Mouse (Mus musculus): ENCODE results near the gene Tnfrsf1b. TPM values are rescaled to one million over a fixed set of nuclear protein-coding genes. Genes with fewer than 3 reads are reported as not detected.
"Not testable (repeated sequence)": the region's sequence is repeated elsewhere in the genome, so short reads cannot be mapped to it uniquely, and the experiment has no call there.

Gene Tnfrsf1b
- polyA plus RNA-seq, 1 experiment, result 3.9 TPM

- no peaks in the 10 kb centered on the region for H3K9me3 ChIP-seq (replicated peaks; ENCODE audit: control insufficient read depth, insufficient read depth, low read length, poor library complexity, severe bottlenecking)
- no peak overlapping the region for H3K9ac ChIP-seq (ENCODE audit: low read depth, poor library complexity, severe bottlenecking)
- H3K36me3 ChIP-seq (ENCODE audit: control insufficient read depth, insufficient read depth, low read length, poor library complexity, severe bottlenecking), result no peaks in the 10 kb centered on the region
- no peak overlapping the region for H3K4me3 ChIP-seq (ENCODE audit: low read depth, low read length)
- TF ChIP-seq POLR2A (IDR thresholded peaks at IDR 0.05; ENCODE audit: insufficient read depth, low read length), result no peak
- no peak for TF ChIP-seq CTCF (IDR thresholded peaks at IDR 0.05; ENCODE audit: low read depth, low read length)
- no peak for TF ChIP-seq EP300 (IDR thresholded peaks at IDR 0.05; ENCODE audit: insufficient read depth, low read depth, low read length)
- peaks cover 2% of the 10 kb centered on the region for H3K4me1 ChIP-seq (ENCODE audit: control insufficient read depth, insufficient read depth, low read length)
- no peak overlapping the region for H3K27ac ChIP-seq (ENCODE audit: insufficient read depth, low read length)
- no peaks in the 10 kb centered on the region for H3K27me3 ChIP-seq (ENCODE audit: control insufficient read depth, insufficient read depth, low read length, poor library complexity, severe bottlenecking)
Measured at GRCm38 (mm10) chr4:145192686-145193085, 54.0 kb downstream of the Tnfrsf1b start.

GRCm38 (mm10) chr4:145188561-145188960, 58.1 kb downstream of the Tnfrsf1b start:
- H3K9me3 ChIP-seq (replicated peaks; ENCODE audit: control insufficient read depth, insufficient read depth, low read length, poor library complexity, severe bottlenecking), result no peaks in the 10 kb centered on the region
- no peak for TF ChIP-seq POLR2A (IDR thresholded peaks at IDR 0.05; ENCODE audit: insufficient read depth, low read length)
- no peak for TF ChIP-seq CTCF (IDR thresholded peaks at IDR 0.05; ENCODE audit: low read depth, low read length)
- TF ChIP-seq EP300 (IDR thresholded peaks at IDR 0.05; ENCODE audit: insufficient read depth, low read depth, low read length), result no peak
- no peaks in the 10 kb centered on the region for H3K36me3 ChIP-seq (ENCODE audit: control insufficient read depth, insufficient read depth, low read length, poor library complexity, severe bottlenecking)
- no peaks in the 10 kb centered on the region for H3K4me1 ChIP-seq (ENCODE audit: control insufficient read depth, insufficient read depth, low read length)
- no peak overlapping the region for H3K9ac ChIP-seq (ENCODE audit: low read depth, poor library complexity, severe bottlenecking)
- H3K27ac ChIP-seq (ENCODE audit: insufficient read depth, low read length), result no peak overlapping the region
- no peaks in the 10 kb centered on the region for H3K27me3 ChIP-seq (ENCODE audit: control insufficient read depth, insufficient read depth, low read length, poor library complexity, severe bottlenecking)
- no peak overlapping the region for H3K4me3 ChIP-seq (ENCODE audit: low read depth, low read length)

GRCm38 (mm10) chr4:145187619-145188018, 59.1 kb downstream of the Tnfrsf1b start:
- Histone ChIP-seq H3K36me3 (ENCODE audit: control insufficient read depth, insufficient read depth, low read length, poor library complexity, severe bottlenecking) (no peaks in the 10 kb centered on the region), H3K4me3 (ENCODE audit: low read depth, low read length) (no peak overlapping the region), H3K4me1 (ENCODE audit: control insufficient read depth, insufficient read depth, low read length) (no peaks in the 10 kb centered on the region), H3K27me3 (ENCODE audit: control insufficient read depth, insufficient read depth, low read length, poor library complexity, severe bottlenecking) (no peaks in the 10 kb centered on the region), H3K9ac (ENCODE audit: low read depth, poor library complexity, severe bottlenecking) (no peak overlapping the region), H3K9me3 (replicated peaks; ENCODE audit: control insufficient read depth, insufficient read depth, low read length, poor library complexity, severe bottlenecking) (no peaks in the 10 kb centered on the region), H3K27ac (ENCODE audit: insufficient read depth, low read length) (no peak overlapping the region)
- no peak for TF ChIP-seq CTCF (IDR thresholded peaks at IDR 0.05; ENCODE audit: low read depth, low read length)
- no peak for TF ChIP-seq POLR2A (IDR thresholded peaks at IDR 0.05; ENCODE audit: insufficient read depth, low read length)
- no peak for TF ChIP-seq EP300 (IDR thresholded peaks at IDR 0.05; ENCODE audit: insufficient read depth, low read depth, low read length)

GRCm38 (mm10) chr4:145178918-145179549, 67.6 kb downstream of the Tnfrsf1b start:
- TF ChIP-seq POLR2A (IDR thresholded peaks at IDR 0.05; ENCODE audit: insufficient read depth, low read length) (no peak), EP300 (IDR thresholded peaks at IDR 0.05; ENCODE audit: insufficient read depth, low read depth, low read length) (no peak), CTCF (IDR thresholded peaks at IDR 0.05; ENCODE audit: low read depth, low read length) (no peak)

GRCm38 (mm10) chr4:145165542-145165941, 81.1 kb downstream of the Tnfrsf1b start:
- not testable (repeated sequence) for H3K4me3 ChIP-seq (ENCODE audit: low read depth, low read length); H3K27ac ChIP-seq (ENCODE audit: insufficient read depth, low read length); H3K9ac ChIP-seq (ENCODE audit: low read depth, poor library complexity, severe bottlenecking); H3K9me3 ChIP-seq (replicated peaks; ENCODE audit: control insufficient read depth, insufficient read depth, low read length, poor library complexity, severe bottlenecking); H3K27me3 ChIP-seq (ENCODE audit: control insufficient read depth, insufficient read depth, low read length, poor library complexity, severe bottlenecking); H3K4me1 ChIP-seq (ENCODE audit: control insufficient read depth, insufficient read depth, low read length)
- H3K36me3 ChIP-seq (ENCODE audit: control insufficient read depth, insufficient read depth, low read length, poor library complexity, severe bottlenecking), result peaks cover 22% of the 10 kb centered on the region

More at GRCm38 (mm10) chr4:145178918-145179549, 67.6 kb downstream of the Tnfrsf1b start:
- H3K27me3 ChIP-seq (ENCODE audit: control insufficient read depth, insufficient read depth, low read length, poor library complexity, severe bottlenecking), result no peaks in the 10 kb centered on the region
- no peak overlapping the region for H3K9ac ChIP-seq (ENCODE audit: low read depth, poor library complexity, severe bottlenecking)
- no peaks in the 10 kb centered on the region for H3K4me1 ChIP-seq (ENCODE audit: control insufficient read depth, insufficient read depth, low read length)
- peaks cover 6% of the 10 kb centered on the region for H3K36me3 ChIP-seq (ENCODE audit: control insufficient read depth, insufficient read depth, low read length, poor library complexity, severe bottlenecking)
- no peak overlapping the region for H3K4me3 ChIP-seq (ENCODE audit: low read depth, low read length)
- 0 out of 2 replicates have a peak, but pooled peaks cover 5% of the 10 kb centered on the region for H3K9me3 ChIP-seq (replicated peaks; ENCODE audit: control insufficient read depth, insufficient read depth, low read length, poor library complexity, severe bottlenecking)
- no peak overlapping the region for H3K27ac ChIP-seq (ENCODE audit: insufficient read depth, low read length)

- Histone ChIP-seq H3K4me3 (ENCODE audit: low read depth, low read length) (no peak overlapping the region), H3K9me3 (replicated peaks; ENCODE audit: control insufficient read depth, insufficient read depth, low read length, poor library complexity, severe bottlenecking) (no peaks in the 10 kb centered on the region), H3K9ac (ENCODE audit: low read depth, poor library complexity, severe bottlenecking) (no peak overlapping the region), H3K36me3 (ENCODE audit: control insufficient read depth, insufficient read depth, low read length, poor library complexity, severe bottlenecking) (peaks cover 26% of the 10 kb centered on the region), H3K4me1 (ENCODE audit: control insufficient read depth, insufficient read depth, low read length) (no peaks in the 10 kb centered on the region), H3K27me3 (ENCODE audit: control insufficient read depth, insufficient read depth, low read length, poor library complexity, severe bottlenecking) (no peaks in the 10 kb centered on the region), H3K27ac (ENCODE audit: insufficient read depth, low read length) (no peak overlapping the region)
- TF ChIP-seq POLR2A (IDR thresholded peaks at IDR 0.05; ENCODE audit: insufficient read depth, low read length), result no peak
- no peak for TF ChIP-seq CTCF (IDR thresholded peaks at IDR 0.05; ENCODE audit: low read depth, low read length)
- no peak for TF ChIP-seq EP300 (IDR thresholded peaks at IDR 0.05; ENCODE audit: insufficient read depth, low read depth, low read length)
Measured at GRCm38 (mm10) chr4:145164111-145164510, 82.6 kb downstream of the Tnfrsf1b start.

Other genes with a start within 250 kb of the Tnfrsf1b start
- 15.6 and 16.1 TPM in 2 replicates for gene Vps13d, start 51.9 kb downstream of the Tnfrsf1b start, polyA plus RNA-seq (2011; ENCODE audit: insufficient read depth, insufficient read length, low read depth, missing spikeins)
- 0.46 and 0.47 TPM in 2 replicates for gene Tnfrsf8, start 68.3 kb upstream of the Tnfrsf1b start, polyA plus RNA-seq (2011; ENCODE audit: insufficient read depth, insufficient read length, low read depth, missing spikeins)

All from ES-Bruce4 (cell line).